20 mouse cellular contexts compared by ENCODE assay signal in genomic region chr13:114742534-114742933, GRCm38 (mm10).
"Had no signal": no experiment of that assay in that cellular context is flagged by ENCODE, and none has a peak within 500 bp of the region (broad histone marks: within the 10 kb centered on the region; RNA-seq: fewer than 3 reads in every experiment).

No protein-coding gene starts in this region.

- H3K36me3 ChIP-seq: limb, embryonic 12.5 days; limb, embryonic 15.5 days; midbrain, embryonic 12.5 days; midbrain, embryonic 15.5 days; neural tube, embryonic 12.5 days; neural tube, embryonic 15.5 days; stomach, embryonic 15.5 days had no signal

- H3K4me3 ChIP-seq: limb, embryonic 12.5 days; limb, embryonic 15.5 days; midbrain, embryonic 12.5 days; midbrain, embryonic 15.5 days; neural tube, embryonic 12.5 days; neural tube, embryonic 15.5 days; stomach, embryonic 15.5 days had no signal

- H3K9ac ChIP-seq: limb, embryonic 12.5 days; limb, embryonic 15.5 days; liver, embryonic 14.5 days; liver, postnatal 0 days; midbrain, embryonic 12.5 days; midbrain, embryonic 15.5 days; neural tube, embryonic 12.5 days; neural tube, embryonic 15.5 days; stomach, embryonic 15.5 days had no signal

- H3K4me2 ChIP-seq: limb, embryonic 12.5 days; limb, embryonic 15.5 days; liver, embryonic 11.5 days; midbrain, embryonic 12.5 days; midbrain, embryonic 15.5 days; neural tube, embryonic 12.5 days; neural tube, embryonic 15.5 days; stomach, embryonic 15.5 days had no signal

- ATAC-seq: liver, postnatal 0 days; midbrain, embryonic 15.5 days had no signal

- DNase-seq: kidney, adult 11 months; kidney, adult 8-10 months; kidney, postnatal 14 days; kidney, postnatal 4 days; left cerebral cortex, postnatal 4 days; liver, postnatal 0 days; retina, postnatal 1 day; right cerebral cortex, postnatal 25 days; spleen, adult 18-20 months; thymus, postnatal 36 days had no signal

- H3K9me3 ChIP-seq: limb, embryonic 12.5 days; limb, embryonic 15.5 days; midbrain, embryonic 12.5 days; midbrain, embryonic 15.5 days; neural tube, embryonic 12.5 days; neural tube, embryonic 15.5 days; stomach, embryonic 15.5 days had no signal

- H3K27me3 ChIP-seq: limb, embryonic 12.5 days; limb, embryonic 15.5 days; midbrain, embryonic 12.5 days; midbrain, embryonic 15.5 days; neural tube, embryonic 12.5 days; neural tube, embryonic 15.5 days; stomach, embryonic 15.5 days had no signal

- H3K4me1 ChIP-seq: limb, embryonic 12.5 days; limb, embryonic 15.5 days; midbrain, embryonic 12.5 days; midbrain, embryonic 15.5 days; neural tube, embryonic 12.5 days; neural tube, embryonic 15.5 days; stomach, embryonic 15.5 days had no signal

- H3K27ac ChIP-seq: limb, embryonic 12.5 days; limb, embryonic 15.5 days; liver, embryonic 14.5 days; macrophage; midbrain, embryonic 12.5 days; midbrain, embryonic 15.5 days; neural tube, embryonic 12.5 days; neural tube, embryonic 15.5 days; stomach, embryonic 15.5 days had no signal
